Mouse (Mus musculus) spleen, adult 2 months (tissue): ENCODE measurements around the gene Gm21987. TPM values are rescaled to one million over a fixed set of nuclear protein-coding genes. Genes with fewer than 3 reads are reported as not detected.

Experiments
- DNase-seq, 2 experiments: peaks; one replicate each; pipeline versions ENCODE4 v3.0.0 to v3.0.0-alpha.2; 2012 to 2021; ENCODE audit warnings: low spot score in 2 of 2, low read depth in 1 of 2
- H3K27ac ChIP-seq: fragments of 200-500 bp; 2 replicates; pipeline ENCODE4 v1.5.1; 2012; ENCODE audit warnings: low read length, inconsistent platforms; ENCODE audit not compliant: insufficient read depth
- H3K27me3 ChIP-seq: fragments of 200-500 bp; 2 replicates; pipeline ENCODE4 v1.6.1; 2012; ENCODE audit warnings: mild to moderate bottlenecking, moderate library complexity, low read length, inconsistent platforms; ENCODE audit not compliant: control insufficient read depth, insufficient read depth
- H3K36me3 ChIP-seq: fragments of 200-500 bp; 2 replicates; pipeline ENCODE4 v1.6.1; 2012; ENCODE audit warnings: mild to moderate bottlenecking, low read length, inconsistent platforms; ENCODE audit not compliant: control insufficient read depth, insufficient read depth
- H3K4me1 ChIP-seq: fragments of 200-500 bp; 2 replicates; pipeline ENCODE4 v1.6.1; 2011; ENCODE audit warnings: inconsistent platforms; ENCODE audit not compliant: control insufficient read depth, insufficient read depth, insufficient read length
- H3K4me3 ChIP-seq: fragments of 200-500 bp; 2 replicates; pipeline ENCODE4 v1.5.1; 2011; ENCODE audit warnings: mild to moderate bottlenecking, inconsistent platforms; ENCODE audit not compliant: insufficient read depth, insufficient read length; ENCODE audit errors: extremely low read depth
- CTCF ChIP-seq: fragments of 200-500 bp; IDR thresholded peaks from 2 replicates; pipeline ENCODE4 v1.5.1; 2011; ENCODE audit warnings: mild to moderate bottlenecking, inconsistent platforms; ENCODE audit not compliant: insufficient read depth, insufficient read length, insufficient replicate concordance; ENCODE audit errors: extremely low read depth
- POLR2A ChIP-seq: fragments of 200-500 bp; IDR thresholded peaks from 2 replicates; pipeline ENCODE4 v1.6.1; 2011; ENCODE audit warnings: low read depth, low read length, inconsistent platforms
- WGBS: fragments of 180-500 bp; shearing (Covaris S2); methylation state at CpG from one replicate; pipeline ENCODE4 v1.1.7; 2018; 5-methylcytosine and 5-hydroxymethylcytosine counted together
- polyA plus RNA-seq: library from polyadenylated mRNA; depleted of rRNA; stranded (reverse); fragments of >200 nt; gene quantifications from 2 replicates; pipeline ENCODE4 v1.2.3, GENCODE M21; 2012

The Gm21987 gene
- polyA plus RNA-seq, 1 experiment, result not detected

- 85% methylated on average over 7 of the region's 7 CpGs for WGBS
- H3K36me3 ChIP-seq, result no peaks in the 10 kb centered on the region
- H3K27me3 ChIP-seq, result no peaks in the 10 kb centered on the region
- H3K4me3 ChIP-seq, result no peak overlapping the region
- H3K27ac ChIP-seq, result no peak overlapping the region
- no peak for DNase-seq
- H3K4me1 ChIP-seq, result peaks cover 7% of the 10 kb centered on the region; the same call in 1 of the 2 replicates
- TF ChIP-seq CTCF (no peak), POLR2A (no peak)
Measured at GRCm38 (mm10) chr16:38375182-38375581, 28.3 kb downstream of the Gm21987 start.

DNA sequence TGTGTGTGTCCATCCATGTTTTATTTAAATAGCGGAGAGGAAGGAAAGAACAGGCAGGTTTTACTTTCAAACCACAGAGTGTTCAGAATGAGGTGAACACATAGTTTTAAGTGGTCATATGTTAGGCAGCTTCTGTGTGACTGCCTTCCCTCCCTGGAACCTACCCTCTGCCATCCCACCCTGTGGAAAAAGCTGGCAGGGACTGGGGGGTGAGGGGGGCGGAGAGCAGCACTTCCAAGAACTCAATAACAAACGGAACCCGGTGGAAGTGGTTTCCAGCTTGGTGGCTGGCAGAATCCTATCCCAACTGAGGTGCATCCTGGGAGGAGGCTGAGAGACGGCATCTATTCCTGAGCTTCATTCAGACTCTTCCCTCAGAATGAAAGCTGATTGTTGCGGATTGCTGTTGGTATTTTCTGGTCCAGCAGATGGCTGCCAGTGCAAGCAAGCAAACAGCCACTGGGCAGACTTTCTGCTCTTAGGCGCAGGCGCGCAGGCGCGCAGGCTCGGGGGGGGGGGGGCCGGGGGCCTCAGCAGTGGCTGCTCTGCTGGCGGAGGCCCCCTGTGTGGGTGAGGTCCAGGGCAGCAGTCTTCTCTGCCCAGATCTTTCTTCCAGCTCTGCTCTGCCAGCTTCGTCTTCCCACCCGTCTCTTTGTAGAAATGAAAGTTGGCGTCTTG lies 29.5 kb downstream of the Gm21987 start:
- Histone ChIP-seq H3K4me1 (peaks cover 7% of the 10 kb centered on the region; the same call in 1 of the 2 replicates), H3K36me3 (no peaks in the 10 kb centered on the region), H3K27ac (no peak overlapping the region), H3K4me3 (peak overlapping the region; percentile 57), H3K27me3 (no peaks in the 10 kb centered on the region)
- WGBS, result 31% methylated on average over 17 of the region's 17 CpGs
- DNase-seq, result peak; percentile 19 to 22
- no peak for TF ChIP-seq POLR2A
- TF ChIP-seq CTCF, result peak; percentile 24; the same call in 1 of the 2 replicates

DNA sequence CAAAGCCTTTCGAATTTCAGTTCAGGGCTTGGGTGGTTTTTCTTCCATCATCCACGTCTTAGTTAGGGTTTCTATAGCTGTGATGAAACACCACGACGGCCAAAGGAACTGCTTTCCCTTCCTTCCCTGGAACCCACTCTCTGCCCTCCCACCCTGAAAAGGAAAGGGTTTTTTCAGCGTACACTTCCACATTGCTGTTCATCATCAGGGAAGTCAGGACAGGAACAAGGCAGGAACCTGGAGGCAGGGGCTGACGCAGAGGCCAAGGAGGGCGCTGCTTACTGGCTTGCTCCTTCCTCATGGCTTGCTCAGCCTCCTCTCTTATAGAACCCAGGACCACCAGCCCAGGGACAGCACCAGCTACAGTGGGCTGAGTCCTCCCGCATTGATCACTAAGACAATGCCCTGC lies 30.0 kb downstream of the Gm21987 start:
- no peak for TF ChIP-seq POLR2A
- no peak for TF ChIP-seq CTCF
- H3K36me3 ChIP-seq, result no peaks in the 10 kb centered on the region
- WGBS, result 27% methylated on average over 8 of the region's 8 CpGs
- H3K27ac ChIP-seq, result no peak overlapping the region
- H3K4me1 ChIP-seq, result peaks cover 7% of the 10 kb centered on the region; the same call in 1 of the 2 replicates
- peak overlapping the region; percentile 57 for H3K4me3 ChIP-seq
- DNase-seq, result no peak
- no peaks in the 10 kb centered on the region for H3K27me3 ChIP-seq

- no peak for DNase-seq
- TF ChIP-seq CTCF (no peak), POLR2A (no peak)
- H3K4me1 ChIP-seq, result peaks cover 7% of the 10 kb centered on the region; the same call in 1 of the 2 replicates
- H3K4me3 ChIP-seq, result no peak overlapping the region
- no peaks in the 10 kb centered on the region for H3K36me3 ChIP-seq
- no peaks in the 10 kb centered on the region for H3K27me3 ChIP-seq
- 92% methylated on average over 6 of the region's 6 CpGs for WGBS
- H3K27ac ChIP-seq, result no peak overlapping the region
Measured at GRCm38 (mm10) chr16:38377546-38377945, 30.7 kb downstream of the Gm21987 start.

DNA sequence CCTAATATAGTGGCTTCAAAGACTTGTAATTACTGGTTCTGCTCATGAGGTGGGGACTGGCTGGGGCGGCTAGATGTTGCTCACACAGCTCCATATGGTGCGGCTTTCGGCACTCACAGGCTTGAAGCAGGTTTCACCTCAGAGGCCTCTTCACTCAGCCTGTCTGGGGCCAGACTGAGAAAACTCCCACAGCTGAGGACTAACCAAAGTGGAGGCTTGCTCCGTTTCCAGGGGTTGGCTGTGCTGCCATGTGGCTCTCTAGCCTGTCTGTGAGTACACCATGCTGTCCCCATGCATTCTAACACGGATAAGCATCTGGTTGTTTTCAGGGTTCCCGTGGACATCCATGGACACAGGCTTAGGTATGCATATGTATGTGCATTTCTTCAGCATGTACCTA lies 31.8 kb downstream of the Gm21987 start:
- DNase-seq, result no peak
- Histone ChIP-seq H3K4me3 (no peak overlapping the region), H3K36me3 (no peaks in the 10 kb centered on the region), H3K27ac (no peak overlapping the region), H3K4me1 (peaks cover 7% of the 10 kb centered on the region; the same call in 1 of the 2 replicates), H3K27me3 (no peaks in the 10 kb centered on the region)
- TF ChIP-seq CTCF (no peak), POLR2A (no peak)
- 90% methylated on average over 6 of the region's 6 CpGs for WGBS

DNA sequence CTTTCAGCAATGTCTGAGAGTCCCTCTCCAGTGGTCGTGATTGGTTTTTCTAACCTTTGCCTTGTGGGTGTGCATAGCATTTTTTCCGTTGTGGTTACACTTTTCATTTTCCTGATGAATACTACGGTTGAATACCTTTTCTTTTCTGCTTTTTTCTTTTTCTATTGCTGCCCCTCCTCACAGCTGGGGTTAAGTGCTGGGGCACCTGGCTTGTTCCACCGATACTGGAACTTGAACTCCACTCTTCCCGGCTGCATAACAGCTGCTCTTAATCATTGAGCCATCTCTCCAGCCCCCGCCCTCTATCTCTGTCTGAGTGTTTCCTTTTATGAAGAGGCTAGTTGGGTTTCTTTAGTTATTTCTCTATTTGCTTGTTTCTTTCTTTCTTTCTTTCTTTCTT lies 32.2 kb downstream of the Gm21987 start:
- DNase-seq, result no peak
- WGBS, result 12% methylated on average over 6 of the region's 6 CpGs
- Histone ChIP-seq H3K4me3 (no peak overlapping the region), H3K4me1 (peaks cover 7% of the 10 kb centered on the region; the same call in 1 of the 2 replicates), H3K36me3 (no peaks in the 10 kb centered on the region), H3K27me3 (no peaks in the 10 kb centered on the region), H3K27ac (no peak overlapping the region)
- TF ChIP-seq CTCF (no peak), POLR2A (no peak)

GRCm38 (mm10) chr16:38379493-38379892 lies 32.7 kb downstream of the Gm21987 start:
- TF ChIP-seq POLR2A (no peak), CTCF (no peak)
- no peak overlapping the region for H3K4me3 ChIP-seq
- no peak for DNase-seq
- H3K4me1 ChIP-seq, result peaks cover 7% of the 10 kb centered on the region; the same call in 1 of the 2 replicates
- no peak overlapping the region for H3K27ac ChIP-seq
- 61% methylated on average over 3 of the region's 3 CpGs for WGBS
- H3K27me3 ChIP-seq, result no peaks in the 10 kb centered on the region
- no peaks in the 10 kb centered on the region for H3K36me3 ChIP-seq
